Mouse (Mus musculus) liver, embryonic 16.5 days (tissue): ENCODE measurements around the gene Gtf2h1. TPM values are rescaled to one million over a fixed set of nuclear protein-coding genes. Genes with fewer than 3 reads are reported as not detected.
A peak's percentile ranks its signal among the peaks of the same experiment; 100 is the strongest.

Experiments
- ATAC-seq: fragments of 200-750 bp; cut with Nextera tagmentation; 2 replicates; pipeline ENCODE4 v1.8.0; 2017; ENCODE audit warnings: low read depth, mild to moderate bottlenecking, moderate number of reproducible peaks, moderate library complexity
- H3K27ac ChIP-seq: fragments of 300-500 bp; sonication (generic); 2 replicates; pipeline ENCODE4 v1.5.1; 2014; ENCODE audit warnings: mild to moderate bottlenecking, low read length
- H3K27me3 ChIP-seq: fragments of 300-500 bp; sonication (generic); 2 replicates; pipeline ENCODE4 v1.6.1; 2014; ENCODE audit warnings: low read depth, low read length, mixed read lengths; ENCODE audit not compliant: control insufficient read depth, insufficient read depth
- H3K36me3 ChIP-seq: fragments of 300-500 bp; sonication (generic); 2 replicates; pipeline ENCODE4 v1.6.1; 2014; ENCODE audit warnings: mild to moderate bottlenecking; ENCODE audit not compliant: control insufficient read depth, insufficient read depth
- H3K4me1 ChIP-seq: fragments of 300-500 bp; sonication (generic); 2 replicates; pipeline ENCODE4 v1.6.1; 2014; ENCODE audit warnings: low read depth, low read length, mixed read lengths; ENCODE audit not compliant: control insufficient read depth
- H3K4me2 ChIP-seq: fragments of 300-500 bp; sonication (generic); 2 replicates; pipeline ENCODE4 v1.6.1; 2014; ENCODE audit warnings: low read depth, low read length, mixed read lengths
- H3K4me3 ChIP-seq: fragments of 300-500 bp; sonication (generic); 2 replicates; pipeline ENCODE4 v1.5.1; 2014; ENCODE audit warnings: low read depth, mild to moderate bottlenecking, low read length
- H3K9ac ChIP-seq: fragments of 300-500 bp; sonication (generic); 2 replicates; pipeline ENCODE4 v1.6.1; 2014; ENCODE audit warnings: low read depth, low read length
- H3K9me3 ChIP-seq: fragments of 300-500 bp; sonication (generic); replicated peaks from 2 replicates; pipeline ENCODE4 v1.6.1; 2016; ENCODE audit warnings: low read length; ENCODE audit not compliant: control insufficient read depth
- WGBS: fragments of 180-500 bp; shearing (Covaris S2); extraction: QIAGEN DNeasy Blood & Tissue Kit; methylation state at CpG from one replicate; pipeline ENCODE4 v1.1.7; 2014; ENCODE audit not compliant: insufficient replicate concordance; 5-methylcytosine and 5-hydroxymethylcytosine counted together
- polyA plus RNA-seq: library from polyadenylated mRNA; unstranded; fragments of >200 nt; fragmentation: Nextera tagmentation; extraction: Ambion mirVana; gene quantifications from 2 replicates; pipeline ENCODE4 v1.2.1, GENCODE M21; 2015

The Gtf2h1 gene
- polyA plus RNA-seq, 1 experiment from 2014 or later: 22.7 TPM

GRCm38 (mm10) chr7:46842278-46842677 is 46.4 kb downstream of the Gtf2h1 start:
- no peak overlapping the region for H3K9ac ChIP-seq
- 44% methylated on average over 5 of the region's 5 CpGs for WGBS

GRCm38 (mm10) chr7:46843576-46843975 is 47.7 kb downstream of the Gtf2h1 start:
- Histone ChIP-seq H3K4me1 (peaks cover 36% of the 10 kb centered on the region), H3K4me3 (no peak overlapping the region), H3K27ac (no peak overlapping the region), H3K9ac (no peak overlapping the region), H3K36me3 (no peaks in the 10 kb centered on the region; the same call in 1 of the 2 replicates), H3K27me3 (no peaks in the 10 kb centered on the region), H3K9me3 (no peaks in the 10 kb centered on the region), H3K4me2 (no peak overlapping the region)
- 82% methylated on average over 4 of the region's 4 CpGs for WGBS
- no peak for ATAC-seq

More at GRCm38 (mm10) chr7:46842278-46842677, 46.4 kb downstream of the Gtf2h1 start:
- H3K4me3 ChIP-seq: no peak overlapping the region
- H3K27ac ChIP-seq: no peak overlapping the region
- H3K36me3 ChIP-seq: no peaks in the 10 kb centered on the region
- ATAC-seq: no peak
- H3K4me1 ChIP-seq: peaks cover 36% of the 10 kb centered on the region
- no peaks in the 10 kb centered on the region for H3K27me3 ChIP-seq
- no peaks in the 10 kb centered on the region for H3K9me3 ChIP-seq
- H3K4me2 ChIP-seq: no peak overlapping the region

DNA sequence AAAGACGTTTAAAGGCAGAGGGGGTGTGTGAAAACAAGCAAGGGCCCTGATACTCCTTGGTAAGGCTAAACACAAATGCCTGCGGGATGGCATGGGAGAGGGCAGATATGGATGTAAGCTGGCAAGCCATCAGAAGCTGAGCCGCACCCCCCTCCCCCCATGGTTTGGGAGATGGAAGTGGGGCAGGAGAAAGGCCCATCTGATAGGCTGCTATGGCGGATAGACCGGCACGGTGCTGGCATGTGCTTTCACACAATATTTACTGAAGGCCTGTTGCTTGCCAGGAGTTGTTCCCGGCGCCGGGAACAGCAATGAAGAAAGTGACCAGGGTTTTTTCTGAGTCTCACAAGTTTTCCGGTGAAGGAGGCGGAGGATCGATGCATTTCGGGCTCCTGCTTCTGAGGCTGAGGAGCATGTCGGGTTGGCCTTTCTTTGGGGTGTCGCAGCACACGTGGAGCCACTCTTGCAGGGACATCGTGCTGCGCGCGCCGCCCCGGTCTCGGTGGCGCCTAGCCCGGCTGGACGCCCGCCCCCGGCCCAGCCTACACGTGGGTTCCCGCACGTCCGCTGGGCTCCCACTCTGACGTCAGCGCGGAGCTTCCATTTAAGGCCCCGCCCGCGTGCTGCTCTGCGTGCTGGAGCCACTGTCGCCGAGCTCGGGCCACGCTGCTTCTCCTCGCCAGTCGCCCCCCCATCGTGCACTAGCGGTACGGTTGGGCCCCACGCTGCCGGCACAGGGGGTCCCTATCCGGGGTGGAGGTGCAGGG is 49.5 kb downstream of the Gtf2h1 start:
- peak; percentile 83 for ATAC-seq
- peak overlapping the region; percentile 92 for H3K4me2 ChIP-seq
- H3K9me3 ChIP-seq: no peaks in the 10 kb centered on the region
- H3K9ac ChIP-seq: peak overlapping the region; percentile 80
- under 1% methylated on average over 50 of the region's 51 CpGs for WGBS
- H3K4me3 ChIP-seq: peak overlapping the region; percentile 79
- peaks cover 18% of the 10 kb centered on the region for H3K4me1 ChIP-seq
- H3K27me3 ChIP-seq: no peaks in the 10 kb centered on the region
- peak overlapping the region; percentile 92 for H3K27ac ChIP-seq
- peaks cover 15% of the 10 kb centered on the region; the same call in 1 of the 2 replicates for H3K36me3 ChIP-seq

- Histone ChIP-seq H3K27ac (peak overlapping the region; percentile 92), H3K9me3 (no peaks in the 10 kb centered on the region), H3K9ac (peak overlapping the region; percentile 80), H3K4me3 (peak overlapping the region; percentile 79), H3K36me3 (peaks cover 17% of the 10 kb centered on the region), H3K27me3 (no peaks in the 10 kb centered on the region), H3K4me2 (peak overlapping the region; percentile 92), H3K4me1 (peaks cover 16% of the 10 kb centered on the region)
- peak; percentile 20; the same call in 1 of the 2 replicates for ATAC-seq
- WGBS: under 1% methylated on average over 36 of the region's 36 CpGs
These were observed 50.1 kb downstream of the Gtf2h1 start for GRCm38 (mm10) chr7:46845978-46846485.

DNA sequence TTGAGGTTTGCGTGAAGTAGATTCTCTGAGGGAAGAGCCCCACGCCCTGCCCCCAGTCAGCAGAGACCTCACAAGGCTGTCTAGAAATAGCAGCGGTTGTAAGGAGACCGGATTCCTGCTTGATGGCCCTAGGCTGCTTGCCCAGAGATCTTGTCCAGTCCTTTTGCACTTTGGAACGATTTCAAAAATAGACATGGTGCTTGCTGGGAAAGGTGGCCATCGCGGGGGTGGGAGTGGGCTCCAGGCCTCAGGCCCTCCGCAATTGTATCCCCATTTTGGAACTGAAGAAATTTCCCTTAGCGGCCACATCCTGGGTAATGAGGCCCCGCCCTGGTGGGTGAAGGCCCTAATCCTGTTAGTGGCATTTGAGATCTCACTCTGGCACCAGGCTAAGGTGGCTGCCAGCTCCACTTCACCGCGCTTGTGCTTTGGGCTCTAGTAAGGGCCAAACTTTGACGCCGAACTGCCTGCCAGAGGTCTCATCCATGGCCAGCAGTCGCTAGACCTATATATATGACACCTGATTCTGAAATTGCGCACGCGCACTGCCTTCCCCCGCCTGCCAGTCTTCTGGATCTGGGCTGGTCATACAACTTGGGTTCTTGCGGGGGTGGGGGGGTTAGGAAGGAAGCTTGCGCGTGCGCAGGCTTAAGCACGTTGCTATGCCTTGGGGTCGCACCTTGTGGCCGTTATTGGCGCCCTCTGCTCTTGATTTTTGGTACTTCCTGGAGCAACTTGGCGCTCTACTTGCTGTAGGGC is 50.8 kb downstream of the Gtf2h1 start:
- Histone ChIP-seq H3K36me3 (peaks cover 24% of the 10 kb centered on the region), H3K9me3 (no peaks in the 10 kb centered on the region), H3K4me1 (peaks cover 16% of the 10 kb centered on the region), H3K27ac (peak overlapping the region; percentile 92), H3K4me3 (peak overlapping the region; percentile 79), H3K9ac (peak overlapping the region; percentile 80), H3K4me2 (peak overlapping the region; percentile 92), H3K27me3 (no peaks in the 10 kb centered on the region)
- under 1% methylated on average over 28 of the region's 28 CpGs for WGBS
- peak; percentile 24 for ATAC-seq

DNA sequence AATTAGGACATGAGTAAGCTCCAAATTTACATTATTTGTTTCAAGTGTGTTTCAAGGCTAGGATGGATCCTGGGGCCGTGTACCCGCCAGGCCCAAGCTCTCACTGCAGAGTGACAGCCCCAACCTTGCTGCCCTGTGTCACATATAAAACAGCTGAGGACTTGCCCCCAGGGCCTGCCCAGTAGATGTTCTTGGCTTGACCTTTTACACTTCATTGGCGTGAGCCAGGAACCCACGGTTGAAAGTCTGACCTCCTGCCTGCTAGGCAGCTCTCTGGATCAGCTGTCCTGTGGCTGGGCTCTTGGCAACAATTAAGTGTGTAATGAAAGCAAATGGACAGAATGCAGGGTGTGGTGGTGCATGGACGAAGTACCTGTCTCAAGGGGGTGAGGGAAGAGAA is 53.4 kb downstream of the Gtf2h1 start:
- H3K9ac ChIP-seq: no peak overlapping the region
- H3K4me2 ChIP-seq: no peak overlapping the region
- H3K27ac ChIP-seq: no peak overlapping the region
- ATAC-seq: no peak
- no peaks in the 10 kb centered on the region for H3K27me3 ChIP-seq
- H3K4me3 ChIP-seq: no peak overlapping the region
- H3K4me1 ChIP-seq: peaks cover 12% of the 10 kb centered on the region
- H3K36me3 ChIP-seq: peaks cover 44% of the 10 kb centered on the region
- 71% methylated on average over 5 of the region's 5 CpGs for WGBS
- no peaks in the 10 kb centered on the region for H3K9me3 ChIP-seq

GRCm38 (mm10) chr7:46851026-46851425 is 55.1 kb downstream of the Gtf2h1 start:
- peaks cover 48% of the 10 kb centered on the region for H3K36me3 ChIP-seq
- H3K9ac ChIP-seq: no peak overlapping the region
- peaks cover 3% of the 10 kb centered on the region for H3K4me1 ChIP-seq
- no peaks in the 10 kb centered on the region for H3K27me3 ChIP-seq
- no peak overlapping the region for H3K27ac ChIP-seq
- no peak for ATAC-seq
- no peak overlapping the region for H3K4me2 ChIP-seq
- no peaks in the 10 kb centered on the region for H3K9me3 ChIP-seq
- 75% methylated on average over 7 of the region's 7 CpGs for WGBS
- H3K4me3 ChIP-seq: no peak overlapping the region

DNA sequence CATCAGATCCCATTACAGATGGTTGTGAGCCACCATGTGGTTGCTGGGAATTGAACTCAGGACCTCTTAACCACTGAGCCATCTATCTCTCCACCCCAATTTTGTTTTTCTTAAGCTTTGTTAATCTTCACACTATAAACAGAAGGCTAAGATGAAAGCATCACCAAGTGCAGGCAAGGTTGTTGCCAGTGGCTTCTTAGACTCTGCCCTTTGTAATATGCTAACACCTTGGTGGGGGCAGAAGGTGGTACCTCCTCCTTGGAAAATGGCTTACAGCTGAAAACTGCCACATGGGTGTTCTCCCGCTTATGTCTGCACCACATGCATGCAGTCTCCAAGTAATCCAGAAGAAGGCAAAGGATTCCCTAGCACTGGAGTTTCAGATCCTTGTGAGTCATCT is 56.8 kb downstream of the Gtf2h1 start:
- WGBS: 82% methylated on average over 1 of the region's 1 CpGs

DNA sequence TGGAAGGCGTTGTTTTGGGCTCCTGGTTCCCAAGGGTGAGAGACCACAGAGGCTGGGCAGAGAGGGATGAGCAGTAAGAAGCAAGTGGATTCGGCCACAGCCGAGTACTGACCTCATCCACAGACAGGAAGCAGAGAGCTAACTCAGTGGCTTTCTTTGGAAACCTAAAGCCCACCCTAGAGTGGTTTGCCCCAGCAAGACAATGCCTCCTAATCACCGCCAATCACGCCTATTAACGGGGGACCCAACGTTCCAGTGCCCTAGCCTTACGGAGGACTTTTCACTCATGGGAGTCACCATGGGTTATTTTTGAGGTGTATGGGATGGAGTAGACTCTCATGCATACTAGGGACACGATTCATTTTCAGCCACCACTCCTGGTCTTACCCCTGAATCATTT is 57.5 kb downstream of the Gtf2h1 start:
- WGBS: 79% methylated on average over 9 of the region's 9 CpGs
- no peak overlapping the region for H3K27ac ChIP-seq

More for the DNA sequence above, 56.8 kb downstream of the Gtf2h1 start:
- no peak overlapping the region for H3K4me2 ChIP-seq
- no peaks in the 10 kb centered on the region for H3K4me1 ChIP-seq
- H3K36me3 ChIP-seq: peaks cover 48% of the 10 kb centered on the region
- H3K27ac ChIP-seq: no peak overlapping the region
- no peak overlapping the region for H3K9ac ChIP-seq
- H3K9me3 ChIP-seq: no peaks in the 10 kb centered on the region
- ATAC-seq: no peak
- H3K4me3 ChIP-seq: no peak overlapping the region
- no peaks in the 10 kb centered on the region for H3K27me3 ChIP-seq

More for the DNA sequence above, 57.5 kb downstream of the Gtf2h1 start:
- H3K9me3 ChIP-seq: no peaks in the 10 kb centered on the region
- no peaks in the 10 kb centered on the region for H3K27me3 ChIP-seq
- no peak overlapping the region for H3K4me2 ChIP-seq
- no peak for ATAC-seq
- peaks cover 48% of the 10 kb centered on the region for H3K36me3 ChIP-seq
- H3K4me3 ChIP-seq: no peak overlapping the region
- no peak overlapping the region for H3K9ac ChIP-seq
- no peaks in the 10 kb centered on the region for H3K4me1 ChIP-seq
